Mouse (Mus musculus) left cerebral cortex, postnatal 25 days (tissue): ENCODE measurements at regions not wholly inside any gene's neighbourhood (a gene's known extent, or its start where the extent isn't known, plus 50 kb on each side); places are given as distances from the start of the nearest gene placed in this dataset.

Experiments
- DNase-seq, 2 experiments: peaks; one replicate each; pipeline ENCODE4 v3.0.0; 2022; ENCODE audit warnings: low spot score in 2 of 2, mixed read lengths in 1 of 2
- intact Hi-C: fragments of 180-260 bp; cut with DNase I; formaldehyde crosslinking; loops from one replicate; pipeline ENCODE4 v1.15.1; 2025

GRCm38 (mm10) chr6:12140596-12140995 is 233.0 kb downstream of the Phf14 start:
- intact Hi-C loops: no loop called here
- DNase-seq: no peak

- peak in 1 of 2 experiments; percentile 24 for DNase-seq
Measured at GRCm38 (mm10) chr6:12145216-12145615, 237.6 kb downstream of the Phf14 start.

GRCm38 (mm10) chr6:12150613-12151333 is 243.2 kb downstream of the Phf14 start:
- DNase-seq: no peak
- intact Hi-C loops: no loop called here

More at GRCm38 (mm10) chr6:12145216-12145615, 237.6 kb downstream of the Phf14 start:
- intact Hi-C loops: no loop called here

- intact Hi-C loops: no loop called here
- DNase-seq: no peak
Measured at GRCm38 (mm10) chr6:12163971-12164370, 256.4 kb downstream of the Phf14 start.

GRCm38 (mm10) chr6:12168533-12168932 is 260.9 kb downstream of the Phf14 start:
- intact Hi-C loops: no loop called here
- no peak for DNase-seq

GRCm38 (mm10) chr6:12169431-12169830 is 261.8 kb downstream of the Phf14 start:
- intact Hi-C loops: no loop called here
- peak in 1 of 2 experiments; percentile 20 for DNase-seq

- DNase-seq: no peak
- intact Hi-C loops: no loop called here
Measured at GRCm38 (mm10) chr6:12170722-12171121, 263.1 kb downstream of the Phf14 start.

GRCm38 (mm10) chr6:12171189-12171588 is 263.6 kb downstream of the Phf14 start:
- no peak for DNase-seq
- intact Hi-C loops: no loop called here

- DNase-seq: peak; percentile 13 to 80
- intact Hi-C loops: loop anchor here (5.0 kb wide), 1 partner anchor 79 kb away; no protein-coding TSS in a partner anchor
Measured at GRCm38 (mm10) chr6:12177996-12178395, 270.4 kb downstream of the Phf14 start.

- DNase-seq: no peak
- intact Hi-C loops: no loop called here
Measured at GRCm38 (mm10) chr6:12180951-12181350, 273.3 kb downstream of the Phf14 start.

GRCm38 (mm10) chr6:12210190-12210589 is 302.6 kb downstream of the Phf14 start:
- DNase-seq: peak in 1 of 2 experiments; percentile 2
- intact Hi-C loops: no loop called here

GRCm38 (mm10) chr6:12214526-12215177 is 307.0 kb downstream of the Phf14 start:
- DNase-seq: peak in 1 of 2 experiments; percentile 4
- intact Hi-C loops: no loop called here

GRCm38 (mm10) chr6:12215178-12215553 is 307.6 kb downstream of the Phf14 start:
- no peak for DNase-seq
- intact Hi-C loops: no loop called here

- intact Hi-C loops: no loop called here
- DNase-seq: no peak
Measured at GRCm38 (mm10) chr6:12244151-12244550, 336.5 kb downstream of the Phf14 start.

- no peak for DNase-seq
- intact Hi-C loops: no loop called here
Measured at GRCm38 (mm10) chr6:12247975-12248374, 340.4 kb downstream of the Phf14 start.

- intact Hi-C loops: no loop called here
- DNase-seq: peak; percentile 12 to 79
Measured at GRCm38 (mm10) chr6:12248599-12248998, 341.0 kb downstream of the Phf14 start.

- intact Hi-C loops: loop anchor here (10.0 kb wide), 2 partner anchors 330 to 460 kb away; no protein-coding TSS in a partner anchor
- peak in 1 of 2 experiments; percentile 47 for DNase-seq
Measured at GRCm38 (mm10) chr6:12254507-12254906, 346.9 kb downstream of the Phf14 start.

- intact Hi-C loops: loop anchor here (5.0 to 10.0 kb wide), 4 partner anchors 78 to 461 kb away; no protein-coding TSS in a partner anchor
- no peak for DNase-seq
Measured at GRCm38 (mm10) chr6:12255434-12255833, 347.8 kb downstream of the Phf14 start.

- DNase-seq: no peak
- intact Hi-C loops: loop anchor here (5.0 to 10.0 kb wide), 4 partner anchors 81 to 463 kb away; no protein-coding TSS in a partner anchor
Measured at GRCm38 (mm10) chr6:12258273-12258672, 350.7 kb downstream of the Phf14 start.

GRCm38 (mm10) chr6:12258940-12259481 is 351.4 kb downstream of the Phf14 start:
- intact Hi-C loops: loop anchor here (5.0 to 10.0 kb wide), 4 partner anchors 82 to 464 kb away; no protein-coding TSS in a partner anchor
- DNase-seq: no peak
